Mouse (Mus musculus): ENCODE results near the gene Osbpl8.

- TF ChIP-seq POLR2A (IDR thresholded peaks at IDR 0.05; ENCODE audit: low read depth, low read length) (no peak), CTCF (conservative IDR thresholded peaks at IDR 0.05 in 1 of 2, IDR thresholded peaks at IDR 0.05 in 1 of 2; ENCODE audit: low read depth in 2 of 2, low read length in 2 of 2) (no peak), E2F4 (IDR thresholded peaks at IDR 0.05; ENCODE audit: insufficient replicate concordance, low read depth, low read length) (no peak), MAX (IDR thresholded peaks at IDR 0.05; ENCODE audit: low read length) (no peak), RAD21 (IDR thresholded peaks at IDR 0.05; ENCODE audit: low read depth, low read length) (no peak), NELFE (IDR thresholded peaks at IDR 0.05; ENCODE audit: low read depth, low read length) (no peak), HCFC1 (IDR thresholded peaks at IDR 0.05; ENCODE audit: low read depth, low read length) (no peak), NRF1 (IDR thresholded peaks at IDR 0.05; ENCODE audit: low read depth, low read length) (no peak)
Observed at GRCm38 (mm10) chr10:111256156-111256555, 91.6 kb downstream of the Osbpl8 start.

Measured in CH12.LX (cell line).